Mouse (Mus musculus): ENCODE measurements at regions not wholly inside any gene's neighbourhood (a gene's known extent, or its start where the extent isn't known, plus 50 kb on each side); places are given as distances from the start of the nearest gene placed in this dataset.

GRCm38 (mm10) chr5:12970987-12971386, 154.2 kb upstream of the Sema3a start:
- no peak for TF ChIP-seq CTCF (IDR thresholded peaks at IDR 0.05; ENCODE audit: control insufficient read depth, insufficient read depth, insufficient read length)
- no peak for TF ChIP-seq FOSL1 (IDR thresholded peaks at IDR 0.05; ENCODE audit: insufficient read depth, low read length, poor library complexity, severe bottlenecking)
- TF ChIP-seq MYOG (IDR thresholded peaks at IDR 0.05; ENCODE audit: control insufficient read depth, extremely low read depth, insufficient read length), result no peak
- TF ChIP-seq MAX (IDR thresholded peaks at IDR 0.05), result no peak
- TF ChIP-seq MYOD1 (IDR thresholded peaks at IDR 0.05; ENCODE audit: control insufficient read depth, insufficient read length, low read depth), result no peak
- TF ChIP-seq CEBPB (IDR thresholded peaks at IDR 0.05; ENCODE audit: low read depth), result no peak
- no peak for TF ChIP-seq USF1 (IDR thresholded peaks at IDR 0.05; ENCODE audit: low read depth)
- Histone ChIP-seq H3K36me3 (ENCODE audit: control insufficient read depth, insufficient read depth) (no peaks in the 10 kb centered on the region), H3K79me3 (ENCODE audit: low read depth) (no peaks in the 10 kb centered on the region)

DNA sequence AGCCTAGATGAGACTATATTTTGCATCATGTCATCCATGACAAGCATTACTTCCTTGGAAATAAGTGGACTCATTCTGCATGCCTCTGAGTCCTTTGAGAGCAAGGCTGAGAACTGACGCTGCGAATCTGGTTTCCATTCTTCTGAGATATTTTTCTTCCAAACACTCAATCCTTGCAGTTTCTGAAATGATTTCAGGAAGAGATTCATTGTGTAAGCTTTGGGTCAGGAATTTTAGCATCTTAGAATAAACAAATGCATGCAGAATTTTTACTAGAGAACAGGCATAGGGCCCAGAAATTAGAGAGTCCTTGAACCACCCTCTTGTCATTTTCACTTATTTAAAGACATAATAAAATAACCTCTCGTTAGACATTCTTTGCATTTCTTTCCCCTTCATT, 151.5 kb upstream of the Sema3a start:
- Histone ChIP-seq H3K36me3 (ENCODE audit: control insufficient read depth, insufficient read depth) (no peaks in the 10 kb centered on the region), H3K27me3 (ENCODE audit: control insufficient read depth, insufficient read depth, insufficient read length) (no peaks in the 10 kb centered on the region), H3K79me2 (ENCODE audit: control insufficient read depth, insufficient read depth) (no peaks in the 10 kb centered on the region), H3ac (ENCODE audit: control insufficient read depth, insufficient read length, low read depth) (no peak overlapping the region), H3K79me3 (ENCODE audit: low read depth) (no peaks in the 10 kb centered on the region), H3K4me3 (ENCODE audit: insufficient read depth, poor library complexity, severe bottlenecking) (no peak overlapping the region)
- TF ChIP-seq CTCF (IDR thresholded peaks at IDR 0.05; ENCODE audit: control insufficient read depth, insufficient read depth, insufficient read length), result no peak
- TF ChIP-seq CEBPB (IDR thresholded peaks at IDR 0.05; ENCODE audit: low read depth), result no peak
- no peak for TF ChIP-seq FOSL1 (IDR thresholded peaks at IDR 0.05; ENCODE audit: insufficient read depth, low read length, poor library complexity, severe bottlenecking)
- no peak for TF ChIP-seq MAX (IDR thresholded peaks at IDR 0.05)
- no peak for TF ChIP-seq MYOG (IDR thresholded peaks at IDR 0.05; ENCODE audit: control insufficient read depth, extremely low read depth, insufficient read length)
- TF ChIP-seq MYOD1 (IDR thresholded peaks at IDR 0.05; ENCODE audit: control insufficient read depth, insufficient read length, low read depth), result no peak
- no peak for TF ChIP-seq USF1 (IDR thresholded peaks at IDR 0.05; ENCODE audit: low read depth)

More at GRCm38 (mm10) chr5:12970987-12971386, 154.2 kb upstream of the Sema3a start:
- Histone ChIP-seq H3K79me2 (ENCODE audit: control insufficient read depth, insufficient read depth) (no peaks in the 10 kb centered on the region), H3K4me3 (ENCODE audit: insufficient read depth, poor library complexity, severe bottlenecking) (no peak overlapping the region), H3ac (ENCODE audit: control insufficient read depth, insufficient read length, low read depth) (no peak overlapping the region), H3K27me3 (ENCODE audit: control insufficient read depth, insufficient read depth, insufficient read length) (no peaks in the 10 kb centered on the region)

DNA sequence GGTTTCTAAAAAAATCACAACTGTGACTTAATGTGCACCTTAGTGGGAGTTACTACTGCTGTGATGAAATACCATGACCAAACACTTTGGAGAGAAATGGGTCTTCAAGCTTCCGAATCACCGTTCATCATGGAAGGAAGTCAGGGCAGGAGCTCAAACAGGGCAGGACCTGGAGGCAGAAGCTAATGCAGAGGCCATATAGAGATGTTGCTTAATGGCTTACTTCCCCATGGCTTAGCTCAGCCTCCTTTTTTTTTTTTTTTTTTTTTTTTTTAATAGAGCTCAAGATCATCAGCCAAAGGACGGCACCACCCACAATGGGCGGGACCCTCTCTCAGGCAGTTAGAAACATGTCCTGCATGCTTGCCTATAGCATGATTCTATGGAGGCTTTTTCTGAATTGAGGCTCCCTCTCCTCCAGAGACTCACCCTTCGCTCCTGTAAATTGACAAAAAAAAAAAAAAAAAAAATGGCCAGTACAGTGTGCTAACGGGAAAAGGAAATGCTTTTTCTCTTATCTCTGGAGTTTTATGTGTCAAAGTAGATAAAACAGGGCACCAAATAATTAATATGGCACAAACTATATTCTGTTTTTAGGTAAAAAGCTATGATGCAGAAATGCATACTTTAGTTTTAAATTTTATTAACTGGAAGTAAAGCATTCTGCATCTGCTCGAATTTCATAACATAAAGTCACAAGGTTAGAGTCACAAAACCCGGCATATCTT, 149.0 kb upstream of the Sema3a start:
- no peaks in the 10 kb centered on the region for H3K79me2 ChIP-seq (ENCODE audit: control insufficient read depth, insufficient read depth)
- no peak for TF ChIP-seq FOSL1 (IDR thresholded peaks at IDR 0.05; ENCODE audit: insufficient read depth, low read length, poor library complexity, severe bottlenecking)
- TF ChIP-seq CTCF (IDR thresholded peaks at IDR 0.05; ENCODE audit: control insufficient read depth, insufficient read depth, insufficient read length), result no peak
- no peak for TF ChIP-seq USF1 (IDR thresholded peaks at IDR 0.05; ENCODE audit: low read depth)
- no peak for TF ChIP-seq CEBPB (IDR thresholded peaks at IDR 0.05; ENCODE audit: low read depth)
- TF ChIP-seq MAX (IDR thresholded peaks at IDR 0.05), result no peak
- TF ChIP-seq MYOD1 (IDR thresholded peaks at IDR 0.05; ENCODE audit: control insufficient read depth, insufficient read length, low read depth), result no peak
- TF ChIP-seq MYOG (IDR thresholded peaks at IDR 0.05; ENCODE audit: control insufficient read depth, extremely low read depth, insufficient read length), result no peak
- H3K27me3 ChIP-seq (ENCODE audit: control insufficient read depth, insufficient read depth, insufficient read length), result no peaks in the 10 kb centered on the region
- H3K36me3 ChIP-seq (ENCODE audit: control insufficient read depth, insufficient read depth), result no peaks in the 10 kb centered on the region
- no peak overlapping the region for H3ac ChIP-seq (ENCODE audit: control insufficient read depth, insufficient read length, low read depth)
- H3K4me3 ChIP-seq (ENCODE audit: insufficient read depth, poor library complexity, severe bottlenecking), result no peak overlapping the region
- no peaks in the 10 kb centered on the region for H3K79me3 ChIP-seq (ENCODE audit: low read depth)

GRCm38 (mm10) chr5:12977875-12978274, 147.3 kb upstream of the Sema3a start:
- H3ac ChIP-seq (ENCODE audit: control insufficient read depth, insufficient read length, low read depth), result no peak overlapping the region
- H3K79me3 ChIP-seq (ENCODE audit: low read depth), result no peaks in the 10 kb centered on the region
- H3K36me3 ChIP-seq (ENCODE audit: control insufficient read depth, insufficient read depth), result no peaks in the 10 kb centered on the region
- H3K27me3 ChIP-seq (ENCODE audit: control insufficient read depth, insufficient read depth, insufficient read length), result no peaks in the 10 kb centered on the region
- H3K4me3 ChIP-seq (ENCODE audit: insufficient read depth, poor library complexity, severe bottlenecking), result no peak overlapping the region
- no peak for TF ChIP-seq MAX (IDR thresholded peaks at IDR 0.05)
- no peak for TF ChIP-seq FOSL1 (IDR thresholded peaks at IDR 0.05; ENCODE audit: insufficient read depth, low read length, poor library complexity, severe bottlenecking)
- TF ChIP-seq USF1 (IDR thresholded peaks at IDR 0.05; ENCODE audit: low read depth), result no peak
- no peak for TF ChIP-seq MYOG (IDR thresholded peaks at IDR 0.05; ENCODE audit: control insufficient read depth, extremely low read depth, insufficient read length)
- no peak for TF ChIP-seq CEBPB (IDR thresholded peaks at IDR 0.05; ENCODE audit: low read depth)
- no peak for TF ChIP-seq MYOD1 (IDR thresholded peaks at IDR 0.05; ENCODE audit: control insufficient read depth, insufficient read length, low read depth)
- no peak for TF ChIP-seq CTCF (IDR thresholded peaks at IDR 0.05; ENCODE audit: control insufficient read depth, insufficient read depth, insufficient read length)
- H3K79me2 ChIP-seq (ENCODE audit: control insufficient read depth, insufficient read depth), result no peaks in the 10 kb centered on the region

DNA sequence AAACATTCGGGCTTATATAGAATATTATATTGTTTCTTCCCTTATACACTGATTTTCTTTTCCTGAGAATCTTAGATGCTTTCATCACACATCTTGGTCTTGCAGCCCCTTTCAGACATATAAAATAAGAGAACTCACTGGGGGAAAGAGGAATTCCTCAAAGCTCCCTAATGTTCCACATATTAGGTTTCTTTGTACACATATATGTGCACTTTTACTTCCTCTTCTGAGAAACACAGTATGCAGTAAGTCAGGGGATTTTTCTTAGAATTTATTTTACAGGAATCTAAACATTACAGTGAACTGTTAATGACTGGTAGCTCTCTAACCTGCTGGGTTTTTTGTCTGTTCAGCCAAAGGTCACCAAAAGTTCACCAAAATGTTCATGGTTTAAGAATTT, 131.4 kb upstream of the Sema3a start:
- H3K27me3 ChIP-seq (ENCODE audit: control insufficient read depth, insufficient read depth, insufficient read length), result no peaks in the 10 kb centered on the region
- H3K36me3 ChIP-seq (ENCODE audit: control insufficient read depth, insufficient read depth), result no peaks in the 10 kb centered on the region
- no peak overlapping the region for H3ac ChIP-seq (ENCODE audit: control insufficient read depth, insufficient read length, low read depth)
- TF ChIP-seq MAX (IDR thresholded peaks at IDR 0.05) (no peak), USF1 (IDR thresholded peaks at IDR 0.05; ENCODE audit: low read depth) (no peak), MYOG (IDR thresholded peaks at IDR 0.05; ENCODE audit: control insufficient read depth, extremely low read depth, insufficient read length) (no peak), MYOD1 (IDR thresholded peaks at IDR 0.05; ENCODE audit: control insufficient read depth, insufficient read length, low read depth) (no peak), FOSL1 (IDR thresholded peaks at IDR 0.05; ENCODE audit: insufficient read depth, low read length, poor library complexity, severe bottlenecking) (no peak), CEBPB (IDR thresholded peaks at IDR 0.05; ENCODE audit: low read depth) (no peak), CTCF (IDR thresholded peaks at IDR 0.05; ENCODE audit: control insufficient read depth, insufficient read depth, insufficient read length) (no peak)
- no peaks in the 10 kb centered on the region for H3K79me2 ChIP-seq (ENCODE audit: control insufficient read depth, insufficient read depth)
- H3K4me3 ChIP-seq (ENCODE audit: insufficient read depth, poor library complexity, severe bottlenecking), result no peak overlapping the region
- H3K79me3 ChIP-seq (ENCODE audit: low read depth), result no peaks in the 10 kb centered on the region

Data from C2C12 (cell line).